Mouse (Mus musculus): ENCODE measurements around the gene Gm21650. TPM values are rescaled to one million over a fixed set of nuclear protein-coding genes. Genes with fewer than 3 reads are reported as not detected.
"Not testable (repeated sequence)": the region's sequence is repeated elsewhere in the genome, so short reads cannot be mapped to it uniquely, and the experiment has no call there.

Gm21650 gene
- not detected in 2 replicates for polyA plus RNA-seq (2014; fragmentation: Nextera tagmentation; extraction: Ambion mirVana)

- ATAC-seq (ENCODE audit: low FRiP score, low TSS enrichment); H3K27me3 ChIP-seq (ENCODE audit: control insufficient read depth, insufficient read depth, low read length); H3K9me3 ChIP-seq (ENCODE audit: control insufficient read depth, low read length); H3K4me2 ChIP-seq (replicated peaks; ENCODE audit: low read depth, low read length); H3K9ac ChIP-seq (ENCODE audit: low read depth, low read length); H3K4me1 ChIP-seq (ENCODE audit: control insufficient read depth, insufficient read depth, low read length); H3K27ac ChIP-seq (ENCODE audit: low read depth, low read length); H3K4me3 ChIP-seq (ENCODE audit: low read length); H3K36me3 ChIP-seq (ENCODE audit: control insufficient read depth, insufficient read depth, low read length): not testable (repeated sequence)
- WGBS: no CpG with 5 or more reads among the region's 6 CpGs
Measured at GRCm38 (mm10) chrY:77692508-77692907, at the start of gene Gm21650. TSS of gene Gm21650 (plus strand) at chrY:77692808.

All from kidney, embryonic 14.5 days (tissue).